Mouse (Mus musculus) T-helper 2 cell (primary cell): ENCODE results near the gene Rpl3.

Experiments used
- in situ Hi-C: fragments of 300-600 bp; cut with MboI, MseI; formaldehyde crosslinking; loops from one replicate; pipeline ENCODE4 v1.15.1; 2025; ENCODE audit warnings: high pct_unique_total_duplicates

Gene Rpl3

GRCm38 (mm10) chr15:80090155-80090554, 1.5 kb downstream of the Rpl3 start:
- in situ Hi-C loops, result loop anchor here (10.0 kb wide), 1 partner anchor 135 kb away; no protein-coding TSS in a partner anchor

DNA sequence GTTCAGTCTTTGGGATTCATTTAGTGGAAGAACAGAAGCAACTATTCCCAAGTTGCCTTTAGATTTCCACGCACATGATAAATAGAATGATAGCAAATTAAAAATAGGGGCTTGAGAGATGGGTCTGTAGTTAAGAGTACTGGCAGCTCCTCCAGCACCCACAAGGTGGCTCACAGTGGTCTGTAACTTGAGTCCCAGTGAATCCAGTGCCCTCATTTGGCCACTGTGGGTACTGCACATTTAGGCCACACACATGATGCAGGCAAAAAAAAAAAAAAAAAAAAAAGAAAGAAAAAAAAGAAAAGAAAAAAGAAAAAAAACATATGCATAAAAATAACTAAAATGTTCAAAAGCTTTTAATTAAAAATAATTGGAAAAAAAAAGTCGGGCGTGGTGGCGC, 3.0 kb downstream of the Rpl3 start:
- in situ Hi-C loops, result no loop called here

DNA sequence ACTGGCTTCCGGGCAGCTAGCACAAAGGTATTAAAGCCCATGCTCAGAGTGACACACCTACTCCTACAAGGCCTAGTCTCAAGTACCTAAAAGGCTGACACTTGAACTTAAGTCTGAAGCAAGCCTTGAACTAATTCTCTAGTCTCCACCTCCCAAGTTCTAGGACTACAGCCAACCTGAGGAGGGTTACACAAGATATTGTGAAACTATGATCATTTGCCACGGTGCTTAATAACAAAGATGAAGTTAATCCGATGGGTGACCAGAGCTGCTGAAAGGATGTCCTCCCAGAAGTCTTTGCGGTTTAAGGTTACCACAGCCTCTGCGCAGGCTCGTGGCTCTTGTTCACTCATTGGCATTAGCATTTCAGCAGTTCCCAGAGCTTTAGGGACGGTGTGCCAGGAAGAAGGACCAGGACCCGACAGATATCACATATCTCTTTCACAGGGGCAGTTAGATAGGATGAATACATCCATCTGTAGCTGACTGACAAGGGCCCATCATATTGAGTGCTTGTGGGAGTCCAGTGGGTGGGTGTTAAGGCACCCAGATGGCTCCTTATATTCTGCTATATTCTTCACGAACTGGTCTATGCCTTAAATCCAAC, 4.2 kb downstream of the Rpl3 start:
- in situ Hi-C loops, result no loop called here

DNA sequence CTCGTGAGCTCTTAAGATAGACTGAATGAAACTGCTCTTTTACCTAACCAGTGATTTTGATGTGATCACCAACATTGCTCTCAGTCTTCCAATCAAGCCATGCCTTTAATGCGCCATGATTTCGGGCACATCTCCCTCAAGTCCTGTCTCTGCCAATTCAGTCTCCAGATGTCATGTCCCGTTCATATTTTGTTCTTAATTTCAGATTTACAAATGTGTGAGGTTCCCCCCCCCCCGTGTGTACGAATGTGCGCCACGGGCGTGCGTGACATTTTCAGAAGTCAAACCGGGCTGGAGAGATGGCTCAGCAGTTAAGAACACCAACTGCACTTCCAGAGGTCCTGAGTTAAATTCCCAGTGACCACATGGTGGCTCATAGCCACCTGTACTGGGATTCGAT, 7.9 kb downstream of the Rpl3 start:
- in situ Hi-C loops, result no loop called here

GRCm38 (mm10) chr15:80083276-80083731, 8.4 kb downstream of the Rpl3 start:
- in situ Hi-C loops, result no loop called here

DNA sequence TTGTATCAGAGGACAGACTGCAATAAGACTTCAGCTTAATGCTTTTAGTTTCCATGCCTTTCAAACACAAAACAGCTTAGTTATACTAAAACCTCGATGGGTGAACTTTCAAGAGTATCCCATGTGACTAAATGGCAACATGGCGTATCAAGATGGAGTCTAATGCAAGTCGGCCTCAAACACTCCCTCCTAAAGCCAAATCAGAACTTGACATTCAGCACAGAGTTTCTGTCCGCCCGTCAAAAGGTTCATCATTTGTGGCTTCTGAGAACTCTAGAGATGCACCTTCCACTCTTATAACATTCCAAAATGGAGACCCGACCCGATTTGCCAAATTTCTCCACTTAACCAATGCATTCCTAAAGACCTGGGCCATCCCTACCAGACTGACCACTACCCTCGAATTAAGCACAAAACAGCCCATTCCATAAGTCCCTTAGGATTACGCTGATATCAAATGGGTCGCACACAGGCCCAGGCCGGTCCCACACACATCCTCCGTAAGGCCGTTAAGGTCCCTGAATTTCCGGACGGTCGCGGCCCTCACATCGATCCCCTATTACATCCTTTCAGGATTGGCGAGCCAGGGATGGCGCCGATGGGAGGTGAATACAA, 8.9 kb downstream of the Rpl3 start:
- in situ Hi-C loops, result no loop called here

DNA sequence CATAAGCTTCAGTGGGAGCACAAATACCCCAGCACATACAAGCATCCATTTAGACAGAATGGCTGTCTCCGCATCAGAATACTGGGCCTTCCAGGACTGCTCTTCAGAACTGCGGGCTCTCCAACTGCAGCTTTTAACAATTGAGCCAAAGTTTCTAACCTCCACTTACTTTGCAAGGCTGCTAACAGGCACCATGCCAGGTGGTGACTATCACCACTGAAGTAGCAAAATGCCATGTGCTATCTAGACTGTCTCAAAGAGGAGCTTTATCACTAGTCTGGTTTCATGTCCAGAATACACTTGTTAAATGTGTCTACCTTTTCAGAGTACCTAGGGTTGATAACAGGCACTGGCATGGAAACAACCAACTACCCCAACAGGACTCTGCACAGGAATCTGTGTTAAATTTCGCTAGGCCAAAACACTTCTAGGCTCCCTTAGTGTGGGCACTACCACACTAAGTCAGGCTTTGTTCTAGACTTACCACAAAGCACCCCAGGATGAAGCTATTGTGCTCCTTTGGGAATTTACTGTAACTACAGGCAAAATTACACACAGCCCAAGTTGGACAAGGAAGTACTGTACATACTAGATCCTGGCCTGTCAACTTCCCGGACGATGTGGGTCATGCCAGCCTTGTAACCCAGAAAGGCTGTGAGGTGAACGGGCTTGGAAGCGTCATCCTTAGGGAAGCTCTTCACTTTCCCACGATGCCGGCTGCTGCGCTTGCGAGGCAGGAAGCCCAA, 9.7 kb downstream of the Rpl3 start:
- in situ Hi-C loops, result no loop called here

DNA sequence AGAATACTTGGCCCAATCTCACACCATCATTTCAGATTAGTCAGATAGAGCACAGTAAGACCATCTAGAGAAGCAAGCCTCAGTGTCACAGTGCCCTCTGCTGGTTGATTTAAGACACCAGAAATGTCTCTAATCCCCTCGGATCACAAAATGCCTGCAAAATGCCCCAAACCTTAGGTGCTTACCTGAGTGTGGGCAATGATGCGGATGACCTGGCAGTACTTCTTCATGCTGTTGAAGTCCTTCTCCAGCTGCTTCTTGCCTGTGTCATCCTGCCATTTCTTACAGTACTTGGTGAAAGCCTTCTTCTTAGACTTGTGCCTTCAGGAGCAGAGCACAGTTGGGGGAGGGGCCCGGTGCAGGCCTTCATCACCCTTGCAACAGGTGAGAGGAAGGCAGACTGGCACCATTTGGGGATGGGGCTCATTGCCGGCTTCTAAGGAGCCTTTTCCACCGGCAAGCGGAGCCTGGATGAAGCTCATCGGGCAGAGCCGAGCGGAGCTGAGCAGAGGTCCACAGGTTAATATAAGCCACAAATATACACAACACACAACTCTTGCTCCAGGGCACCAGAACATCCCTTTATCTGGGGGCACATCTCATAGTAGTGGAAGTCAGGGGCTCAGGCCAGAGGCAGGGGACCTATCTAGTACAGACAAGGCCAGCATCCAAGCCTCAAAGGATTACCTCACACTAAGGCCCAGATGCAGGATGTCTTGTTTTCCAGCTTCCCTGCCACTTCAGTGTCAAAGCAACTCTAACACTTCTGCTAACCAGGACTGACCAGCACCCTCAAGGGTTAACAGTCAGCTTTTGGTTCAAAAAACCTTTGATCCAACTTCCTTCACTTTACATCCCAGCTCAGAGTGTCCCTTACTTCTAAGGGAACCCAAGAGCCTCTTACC, 10.7 kb downstream of the Rpl3 start:
- in situ Hi-C loops, result no loop called here

DNA sequence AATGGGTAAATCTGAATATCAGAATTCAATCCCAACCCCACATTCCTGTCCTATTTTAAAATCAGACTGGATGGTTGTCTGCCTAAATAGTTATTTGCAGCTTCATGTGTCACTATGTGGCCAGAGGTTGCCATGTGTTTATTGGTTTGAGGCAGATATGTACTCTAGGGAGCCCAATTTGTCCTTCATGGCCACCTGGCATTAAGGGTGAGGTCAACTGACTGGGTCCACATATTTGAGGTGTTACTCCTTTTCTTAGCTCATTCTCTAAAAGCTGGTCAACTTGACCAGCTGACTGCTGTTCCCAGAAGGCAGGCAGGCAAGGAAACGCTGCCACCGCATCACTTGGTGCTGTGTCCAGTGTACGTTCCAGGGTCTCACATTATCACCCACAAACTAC, 11.7 kb downstream of the Rpl3 start:
- in situ Hi-C loops, result no loop called here

GRCm38 (mm10) chr15:80079129-80079668, 12.5 kb downstream of the Rpl3 start:
- in situ Hi-C loops, result no loop called here

- in situ Hi-C loops, result no loop called here
Observed at GRCm38 (mm10) chr15:80078058-80078814, 13.4 kb downstream of the Rpl3 start.

DNA sequence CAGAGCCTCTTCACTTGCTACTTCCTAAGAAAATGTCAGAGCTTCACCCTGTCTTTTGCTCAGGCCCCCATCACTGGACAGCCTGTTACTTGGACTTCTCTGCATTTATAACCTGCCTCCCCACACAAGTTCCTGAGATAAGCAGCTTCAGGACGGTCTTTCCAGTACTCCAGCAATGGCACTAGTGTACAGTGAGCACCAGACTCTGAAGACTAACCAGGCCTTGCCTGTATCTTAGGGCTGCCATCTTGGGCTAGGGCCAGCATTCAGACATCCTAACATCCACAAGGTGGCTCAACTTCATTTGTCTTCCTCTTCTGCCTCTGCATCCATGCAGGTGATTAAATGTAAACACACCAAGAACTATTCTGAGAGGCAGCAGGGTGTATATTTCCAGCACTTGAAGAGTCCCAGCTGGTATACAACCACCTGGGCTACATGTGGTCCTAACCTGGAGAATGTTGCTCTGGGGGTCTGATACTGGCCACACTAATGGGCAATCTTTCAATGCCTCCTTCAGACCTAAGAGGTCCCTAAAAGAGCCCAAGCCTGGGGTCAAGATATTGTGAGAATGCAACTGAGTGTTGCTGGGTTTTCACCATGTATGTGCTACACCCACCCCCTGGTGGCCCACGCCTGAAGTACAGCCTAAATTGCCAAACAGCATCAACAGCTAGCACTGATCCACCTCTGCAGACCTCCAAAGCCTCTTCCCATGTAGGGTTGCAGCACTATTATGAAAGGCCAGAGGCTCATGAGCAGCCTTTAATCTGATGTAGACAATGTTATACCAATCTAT, 15.1 kb downstream of the Rpl3 start:
- in situ Hi-C loops, result no loop called here

- in situ Hi-C loops, result no loop called here
Observed at GRCm38 (mm10) chr15:80075733-80076337, 15.8 kb downstream of the Rpl3 start.

GRCm38 (mm10) chr15:80075374-80075694, 16.3 kb downstream of the Rpl3 start:
- in situ Hi-C loops, result no loop called here

DNA sequence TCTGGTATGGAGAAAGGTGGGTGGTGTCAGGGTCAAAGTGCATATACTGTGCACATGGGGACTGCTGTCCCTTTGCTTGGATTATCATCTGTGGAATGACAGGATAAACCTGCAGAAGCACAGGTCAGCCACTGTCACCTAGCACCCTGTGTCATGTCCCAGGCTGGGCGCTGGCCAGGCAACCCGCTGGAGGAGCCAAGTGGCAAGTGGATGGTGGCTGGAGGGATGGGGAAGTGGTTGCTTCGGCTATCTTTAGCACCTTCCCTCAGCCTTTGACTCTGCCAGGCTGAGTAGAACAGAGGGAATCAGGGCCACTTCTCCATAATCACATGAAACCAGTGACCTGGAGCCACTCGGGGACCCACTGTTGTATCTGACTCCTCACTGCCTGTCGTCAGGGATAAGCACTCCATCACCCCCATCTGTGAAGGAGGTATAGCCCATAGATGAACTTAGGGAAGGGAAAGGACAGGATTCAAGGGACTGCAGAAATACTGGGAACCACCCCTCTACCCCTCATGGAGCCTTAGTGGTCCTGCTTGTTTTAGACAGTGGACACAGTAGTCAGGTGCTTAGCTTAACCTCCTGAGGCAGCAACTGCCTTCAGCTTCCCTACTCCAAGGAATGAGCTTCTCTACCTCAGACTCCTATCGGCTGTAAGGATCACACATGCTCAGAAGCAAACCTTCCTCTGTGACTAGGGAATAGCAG, 16.9 kb downstream of the Rpl3 start:
- in situ Hi-C loops, result no loop called here

DNA sequence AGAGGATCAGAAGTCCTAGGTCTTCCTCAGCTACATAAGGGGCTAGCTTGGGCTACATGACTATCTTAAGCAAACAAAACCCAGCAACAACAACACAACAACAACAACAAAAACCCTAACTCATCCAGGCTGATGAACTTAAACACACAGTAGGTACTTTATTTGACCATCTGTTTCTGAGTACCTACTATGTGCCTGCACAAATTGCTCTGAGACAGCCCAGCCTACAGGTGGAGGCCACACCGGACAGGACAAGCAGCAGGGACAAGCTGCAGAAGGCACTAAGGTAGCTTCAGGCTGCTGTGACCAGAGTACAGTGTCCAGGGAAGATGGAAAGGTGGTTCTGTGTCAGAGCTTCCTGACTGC, 18.4 kb downstream of the Rpl3 start:
- in situ Hi-C loops, result no loop called here

GRCm38 (mm10) chr15:80072579-80073255, 19.0 kb downstream of the Rpl3 start:
- in situ Hi-C loops, result no loop called here

GRCm38 (mm10) chr15:80071951-80072437, 19.7 kb downstream of the Rpl3 start:
- in situ Hi-C loops, result no loop called here
